Mouse (Mus musculus): ENCODE measurements around the gene Iqch. TPM values are rescaled to one million over a fixed set of nuclear protein-coding genes. Genes with fewer than 3 reads are reported as not detected.

Iqch gene
- polyA plus RNA-seq, 1 experiment from 2014 or later, result 0.15 TPM

DNA sequence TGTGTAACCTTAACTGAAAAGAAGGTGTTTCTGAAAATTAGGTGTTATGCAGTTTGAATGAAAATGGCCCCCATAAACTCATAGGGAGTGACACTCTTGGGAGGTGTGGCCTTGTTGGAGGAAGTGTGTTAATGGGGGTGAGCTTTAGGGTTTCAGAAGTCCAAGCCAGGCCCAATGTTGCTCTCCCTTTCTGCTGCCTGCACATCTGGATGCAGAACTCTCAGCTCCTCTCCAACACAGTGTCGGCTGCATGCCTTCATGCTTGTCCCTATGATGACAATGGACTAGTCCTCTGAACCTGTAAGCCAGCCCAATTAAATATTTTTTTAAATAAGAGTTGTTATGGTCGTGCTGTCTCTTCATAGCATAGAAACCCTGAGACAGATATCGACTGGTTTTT is 222.0 kb downstream of the Iqch start:
- peaks cover 26% of the 10 kb centered on the region for H3K4me1 ChIP-seq (replicated peaks)
- no peak overlapping the region for H3K27ac ChIP-seq
- H3K4me2 ChIP-seq (replicated peaks), result no peak overlapping the region
- no peak overlapping the region for H3K9ac ChIP-seq (replicated peaks)
- no peak overlapping the region for H3K4me3 ChIP-seq (replicated peaks)
- H3K36me3 ChIP-seq, result 0 out of 2 replicates have a peak, but pooled peaks cover under 1% of the 10 kb centered on the region
- no peaks in the 10 kb centered on the region for H3K9me3 ChIP-seq
- H3K27me3 ChIP-seq, result no peaks in the 10 kb centered on the region
- WGBS, result 80% methylated on average over 3 of the region's 3 CpGs
- no peak for ATAC-seq

DNA sequence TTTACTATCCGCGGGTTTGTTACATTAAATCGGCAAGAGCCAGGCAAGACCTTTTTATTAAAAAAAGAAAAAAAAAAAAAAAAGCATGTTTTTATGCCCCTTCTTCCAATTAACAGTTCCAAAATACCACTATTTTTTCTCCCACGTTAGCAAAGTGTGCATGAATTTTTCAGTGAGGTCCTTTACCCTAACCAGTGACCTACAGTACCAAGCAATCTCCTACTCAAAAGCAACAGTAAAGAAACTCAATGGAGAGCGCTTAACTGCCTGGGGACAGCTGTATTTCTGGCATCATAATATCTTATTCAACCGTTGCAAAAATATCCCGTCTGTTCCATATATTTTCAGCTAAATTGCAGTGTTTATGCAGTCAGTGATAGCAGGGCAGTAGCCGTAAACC is 224.1 kb downstream of the Iqch start:
- peak overlapping the region; percentile 84 for H3K27ac ChIP-seq
- WGBS, result 19% methylated on average over 8 of the region's 8 CpGs
- H3K9ac ChIP-seq (replicated peaks), result peak overlapping the region; percentile 91
- peaks cover 14% of the 10 kb centered on the region for H3K36me3 ChIP-seq
- no peak for ATAC-seq
- no peaks in the 10 kb centered on the region for H3K27me3 ChIP-seq
- no peaks in the 10 kb centered on the region for H3K9me3 ChIP-seq
- peaks cover 42% of the 10 kb centered on the region for H3K4me1 ChIP-seq (replicated peaks)
- H3K4me3 ChIP-seq (replicated peaks), result peak overlapping the region; percentile 83
- H3K4me2 ChIP-seq (replicated peaks), result peak overlapping the region; percentile 96

DNA sequence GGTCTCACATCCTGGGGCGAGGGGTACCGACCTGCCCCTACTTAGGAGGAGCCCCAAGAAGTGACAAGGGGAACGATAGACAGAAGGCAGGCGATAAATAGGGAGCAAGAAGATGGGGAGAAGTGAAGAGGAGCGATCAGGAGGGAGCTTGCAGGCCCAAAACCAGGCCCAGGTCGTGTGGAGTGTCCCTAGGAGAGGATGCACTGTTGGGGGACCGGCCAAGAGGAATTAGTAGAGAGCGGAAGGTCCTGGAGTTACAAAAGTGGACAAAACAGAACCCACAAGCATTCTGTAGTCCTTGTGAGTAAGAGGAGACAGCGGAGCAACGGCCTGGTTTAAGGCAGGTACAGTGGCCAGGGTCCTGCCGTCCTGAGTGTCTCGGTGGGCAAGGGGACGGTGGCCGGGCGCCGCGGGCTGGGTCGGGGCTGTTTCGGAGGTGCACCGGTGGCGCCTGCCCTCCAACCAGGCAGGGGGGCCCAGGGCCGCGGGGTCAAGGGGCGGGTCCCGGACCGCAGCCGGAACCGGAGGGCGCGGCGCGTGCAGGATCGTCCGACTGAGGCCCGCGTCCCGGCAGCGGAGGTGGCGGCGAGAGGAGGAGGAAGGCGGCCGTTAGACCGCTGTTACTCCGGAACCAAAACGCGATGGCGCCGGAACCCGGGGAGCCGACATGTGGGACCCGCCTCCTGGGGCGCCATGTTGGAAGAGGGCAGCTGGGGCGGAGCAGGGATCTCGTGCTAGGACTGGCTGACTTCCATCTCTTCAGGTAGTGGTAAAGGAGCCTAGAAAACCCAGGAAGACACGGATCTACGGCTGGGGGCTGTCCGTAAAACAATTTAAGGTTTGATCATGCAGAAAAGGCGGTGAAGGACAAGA is 224.8 kb downstream of the Iqch start, which contains the start of gene Map2k5:
Gene Map2k5, minus strand, starts transcription at position 633 of the 873 bp plus-strand sequence.
- Histone ChIP-seq H3K4me3 (replicated peaks) (peak within 1 kb of the TSS; percentile 83), H3K36me3 (peaks cover 14% of the 10 kb centered on the region), H3K27me3 (no peaks in the 10 kb centered on the region), H3K4me1 (replicated peaks) (peaks cover 45% of the 10 kb centered on the region), H3K9me3 (no peaks in the 10 kb centered on the region), H3K9ac (replicated peaks) (peak within 1 kb of the TSS; percentile 91), H3K27ac (peak within 1 kb of the TSS; percentile 84), H3K4me2 (replicated peaks) (peak within 1 kb of the TSS; percentile 96)
- peak; percentile 97 for ATAC-seq
- WGBS, result 1% methylated on average over 58 of the region's 58 CpGs

DNA sequence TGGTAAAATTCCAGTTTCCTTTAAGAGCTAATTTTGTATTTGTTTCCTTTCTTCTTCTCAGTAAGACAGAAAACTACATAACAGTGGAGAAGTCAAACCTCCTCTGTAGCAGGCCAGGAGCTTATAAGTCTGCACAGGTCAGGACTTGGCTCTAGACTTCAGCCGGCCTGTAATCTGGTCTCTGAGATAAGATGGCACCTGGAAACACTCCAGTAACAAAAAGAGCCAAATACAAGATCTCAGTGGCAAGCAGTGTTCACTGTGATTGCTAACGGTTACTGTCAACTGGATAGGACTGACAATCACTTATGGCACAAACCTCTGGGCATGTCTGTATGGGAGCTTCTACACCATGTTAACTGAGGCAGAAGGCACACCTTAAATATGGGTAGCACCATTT is 229.0 kb downstream of the Iqch start:
- Histone ChIP-seq H3K36me3 (peaks cover 27% of the 10 kb centered on the region), H3K9ac (replicated peaks) (no peak overlapping the region), H3K4me3 (replicated peaks) (no peak overlapping the region), H3K27me3 (no peaks in the 10 kb centered on the region), H3K4me1 (replicated peaks) (peaks cover 41% of the 10 kb centered on the region), H3K4me2 (replicated peaks) (no peak overlapping the region), H3K27ac (no peak overlapping the region), H3K9me3 (no peaks in the 10 kb centered on the region)
- ATAC-seq, result no peak
- WGBS, result 93% methylated on average over 2 of the region's 2 CpGs

DNA sequence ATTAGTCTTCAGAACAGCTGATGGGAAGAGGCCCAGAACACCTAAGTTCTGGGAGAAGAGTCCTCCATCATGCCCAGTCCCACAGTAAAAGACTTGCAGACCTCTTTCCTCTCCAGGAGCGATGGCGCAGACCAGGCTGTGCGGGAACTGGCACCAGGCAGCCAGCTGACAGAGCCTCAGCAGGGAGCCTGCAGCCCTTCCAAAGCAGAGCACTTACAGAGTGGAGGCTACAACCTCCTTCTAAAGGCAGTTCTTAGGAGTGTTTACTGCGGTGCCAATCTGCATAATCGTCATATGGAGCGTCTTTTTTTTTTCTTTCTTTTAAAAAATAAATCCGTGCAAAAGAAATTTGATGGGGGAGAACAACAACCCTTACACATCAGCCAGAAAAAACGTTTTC is 229.8 kb downstream of the Iqch start:
- Histone ChIP-seq H3K27me3 (no peaks in the 10 kb centered on the region), H3K27ac (no peak overlapping the region), H3K9ac (replicated peaks) (no peak overlapping the region), H3K4me2 (replicated peaks) (no peak overlapping the region), H3K36me3 (peaks cover 27% of the 10 kb centered on the region), H3K9me3 (no peaks in the 10 kb centered on the region), H3K4me3 (replicated peaks) (no peak overlapping the region), H3K4me1 (replicated peaks) (peaks cover 40% of the 10 kb centered on the region)
- 60% methylated on average over 8 of the region's 8 CpGs for WGBS
- no peak for ATAC-seq

Other genes with a start within 250 kb of the Iqch start
- 37.7 and 40.9 TPM in 2 replicates for gene Map2k5, start 224.6 kb downstream of the Iqch start, polyA plus RNA-seq (2015; fragmentation: Nextera tagmentation; extraction: Ambion mirVana)
- 58.4 TPM in 2 replicates for gene 2300009A05Rik, start 203.2 kb downstream of the Iqch start, polyA plus RNA-seq (2015; fragmentation: Nextera tagmentation; extraction: Ambion mirVana)
- gene Aagab, start 167 bp upstream of the Iqch start, polyA plus RNA-seq (2015; fragmentation: Nextera tagmentation; extraction: Ambion mirVana), result 60.0 and 65.9 TPM in 2 replicates
- 10.1 and 11.6 TPM in 2 replicates for gene Smad3, start 155.5 kb upstream of the Iqch start, polyA plus RNA-seq (2015; fragmentation: Nextera tagmentation; extraction: Ambion mirVana)